8 mouse cellular contexts compared by ENCODE assay signal in the genomic region with DNA sequence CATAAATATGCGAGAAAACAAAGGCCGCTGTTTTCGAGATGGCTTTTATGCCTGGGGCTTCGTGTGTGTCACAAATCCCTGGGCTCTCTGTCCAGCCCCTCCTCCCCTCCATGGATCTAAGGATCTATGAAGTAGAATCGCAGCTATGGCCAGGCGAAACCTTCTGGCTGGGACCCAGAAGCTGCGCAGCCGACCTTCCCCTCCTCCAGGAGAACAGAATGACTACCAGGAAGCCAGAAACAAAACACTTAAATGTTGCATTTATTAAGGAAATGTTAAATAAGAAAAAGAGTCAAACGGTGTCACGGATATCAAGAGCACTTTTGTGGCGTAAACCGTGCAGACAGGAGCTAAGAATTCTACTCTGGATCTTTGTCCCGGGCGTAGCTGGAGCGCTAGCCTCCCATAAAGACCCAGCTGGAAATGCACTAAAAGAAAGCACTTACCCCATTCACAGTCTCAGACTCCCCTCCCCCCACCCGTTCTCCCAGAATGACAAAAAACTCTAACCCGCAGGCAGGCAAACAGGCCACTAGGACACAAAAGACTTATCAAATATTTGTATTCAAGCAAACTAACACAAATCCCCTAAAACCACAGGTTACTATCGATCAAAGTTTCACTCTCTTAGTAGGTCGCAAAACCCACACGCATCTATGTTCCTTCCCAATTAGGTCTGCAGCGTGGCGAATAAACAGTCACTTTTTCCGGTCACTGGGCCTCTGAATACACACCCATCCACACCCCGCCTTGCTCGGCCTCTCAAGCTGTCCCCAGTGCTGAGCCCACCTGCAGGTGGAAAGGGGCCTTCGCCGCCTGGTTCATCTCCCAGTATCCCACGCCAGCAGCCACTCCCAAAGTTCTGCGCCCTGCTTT. TPM values are rescaled to one million over a fixed set of nuclear protein-coding genes. Genes with fewer than 3 reads are reported as not detected.
DNase-seq lines count a peak whose midpoint lies in the region; ATAC-seq and TF ChIP-seq lines count a peak whose summit lies in the region.

No protein-coding gene starts in this region.

- under 1% methylated on average over 29 of the region's 29 CpGs for WGBS in forebrain, embryonic 14.5 days
- 2% methylated on average over 29 of the region's 29 CpGs for WGBS in limb, embryonic 13.5 days
- under 1% methylated on average over 29 of the region's 29 CpGs for WGBS in neural tube, embryonic 11.5 days

- no peaks in the 10 kb centered on the region for H3K9me3 ChIP-seq in forebrain, embryonic 14.5 days (replicated peaks; ENCODE audit: control insufficient read depth, low read length)
- H3K9me3 ChIP-seq in limb, embryonic 13.5 days: no peaks in the 10 kb centered on the region
- H3K9me3 ChIP-seq in neural tube, embryonic 11.5 days (ENCODE audit: control insufficient read depth, low read length): no peaks in the 10 kb centered on the region

- peak overlapping the region; percentile 90 for H3K27ac ChIP-seq in forebrain, embryonic 14.5 days (ENCODE audit: low read depth, low read length)
- H3K27ac ChIP-seq in limb, embryonic 13.5 days: 0 out of 2 replicates have a peak overlapping the region, but pooled peaks have one; percentile 69
- H3K27ac ChIP-seq in neural tube, embryonic 11.5 days (ENCODE audit: low read depth, low read length): peak overlapping the region; percentile 70; the same call in 1 of the 2 replicates

- no peak for TF ChIP-seq POLR2A in brain, embryonic 14.5 days (IDR thresholded peaks at IDR 0.05; ENCODE audit: borderline replicate concordance, extremely low read depth, insufficient read depth, insufficient read length, poor library complexity, severe bottlenecking)

- no peaks in the 10 kb centered on the region for H3K27me3 ChIP-seq in forebrain, embryonic 14.5 days (replicated peaks; ENCODE audit: control insufficient read depth, insufficient read depth, low read length)
- peaks cover 22% of the 10 kb centered on the region for H3K27me3 ChIP-seq in limb, embryonic 13.5 days
- H3K27me3 ChIP-seq in neural tube, embryonic 11.5 days (ENCODE audit: control insufficient read depth, insufficient read depth, low read length): no peaks in the 10 kb centered on the region

- H3K9ac ChIP-seq in forebrain, embryonic 14.5 days (ENCODE audit: low read length): peak overlapping the region; percentile 77
- H3K9ac ChIP-seq in limb, embryonic 13.5 days: peak overlapping the region; percentile 68
- H3K9ac ChIP-seq in neural tube, embryonic 11.5 days (ENCODE audit: low read length): peak overlapping the region; percentile 68

- peak overlapping the region; percentile 56 for H3K4me3 ChIP-seq in forebrain, embryonic 14.5 days (ENCODE audit: low read depth, low read length)
- H3K4me3 ChIP-seq in limb, embryonic 13.5 days: peak overlapping the region; percentile 52
- H3K4me3 ChIP-seq in neural tube, embryonic 11.5 days (ENCODE audit: low read depth, low read length): peak overlapping the region; percentile 51

- peak; percentile 32 for ATAC-seq in forebrain, embryonic 14.5 days
- ATAC-seq in limb, embryonic 13.5 days (ENCODE audit: low FRiP score, low read depth): no peak
- ATAC-seq in neural tube, embryonic 11.5 days (ENCODE audit: insufficient read depth, low FRiP score, low TSS enrichment): peak; percentile 71

- no peaks in the 10 kb centered on the region for H3K36me3 ChIP-seq in forebrain, embryonic 14.5 days (ENCODE audit: control insufficient read depth, insufficient read depth, low read length)
- no peaks in the 10 kb centered on the region for H3K36me3 ChIP-seq in limb, embryonic 13.5 days
- no peaks in the 10 kb centered on the region for H3K36me3 ChIP-seq in neural tube, embryonic 11.5 days (ENCODE audit: control insufficient read depth, insufficient read depth, low read length)

- peak overlapping the region; percentile 81 for H3K4me2 ChIP-seq in forebrain, embryonic 14.5 days (ENCODE audit: low read length)
- peak overlapping the region; percentile 77 for H3K4me2 ChIP-seq in limb, embryonic 13.5 days (replicated peaks)
- H3K4me2 ChIP-seq in neural tube, embryonic 11.5 days (ENCODE audit: low read depth): peak overlapping the region; percentile 77

- H3K4me1 ChIP-seq in forebrain, embryonic 14.5 days (ENCODE audit: control insufficient read depth, insufficient read depth, low read length): peaks cover 7% of the 10 kb centered on the region; the same call in 1 of the 2 replicates
- H3K4me1 ChIP-seq in limb, embryonic 13.5 days: peaks cover 14% of the 10 kb centered on the region; the same call in 1 of the 2 replicates
- peaks cover 4% of the 10 kb centered on the region; the same call in 1 of the 2 replicates for H3K4me1 ChIP-seq in neural tube, embryonic 11.5 days (ENCODE audit: control insufficient read depth, insufficient read depth, low read length)

- no peak for TF ChIP-seq CTCF in brain, embryonic 14.5 days (IDR thresholded peaks at IDR 0.05; ENCODE audit: borderline replicate concordance, extremely low read depth, insufficient read depth, insufficient read length)

- DNase-seq in kidney, adult 18-20 months: peak; percentile 5
- no peak for DNase-seq in kidney, adult 11 months
- peak; percentile 83 for DNase-seq in brain, embryonic 14.5 days (ENCODE audit: low read depth)
- peak; percentile 70 for DNase-seq in forebrain, embryonic 14.5 days (ENCODE audit: low spot score)
- peak; percentile 75 for DNase-seq in neural tube, embryonic 11.5 days (ENCODE audit: low spot score)
- DNase-seq in urinary bladder, postnatal 36 days (ENCODE audit: low spot score in 2 of 2): no peak
- DNase-seq in urinary bladder, postnatal 4 days (ENCODE audit: low spot score in 2 of 2): no peak

RNA-seq across cellular contexts. Expression of a gene that starts 1.3 kb away (rescaled TPM):
- polyA plus RNA-seq in brain, embryonic 14.5 days (2012; rRNA removed): 117 and 171 TPM in 2 replicates
- 81.9 and 87.7 TPM in 2 replicates for polyA plus RNA-seq in forebrain, embryonic 14.5 days (2014; fragmentation: Nextera tagmentation; extraction: Ambion mirVana)
- 92.6 and 110 TPM in 2 replicates for polyA plus RNA-seq in limb, embryonic 13.5 days (2015; fragmentation: Nextera tagmentation; extraction: Ambion mirVana)
- 49.9 and 59.0 TPM in 2 replicates for polyA plus RNA-seq in neural tube, embryonic 11.5 days (2014; fragmentation: Nextera tagmentation; extraction: Ambion mirVana)

Comparison
In these comparisons a context has a peak if more than half of its experiments do, and no peak if none do; other contexts are left out.
1. DNase-seq: peak in kidney, adult 18-20 months (single experiment), brain, embryonic 14.5 days (single experiment), forebrain, embryonic 14.5 days (single experiment) and neural tube, embryonic 11.5 days (single experiment); none in kidney, adult 11 months (single experiment), urinary bladder, postnatal 36 days (0 of 2) and urinary bladder, postnatal 4 days (0 of 2).
2. Peak in every context shown above with its lines, with median percentiles within 50 percentile points of each other: H3K27ac ChIP-seq, H3K4me2 ChIP-seq, H3K4me3 ChIP-seq and H3K9ac ChIP-seq.